Mouse (Mus musculus) kidney, embryonic 16.5 days (tissue): Measurements from ENCODE around the gene Wdr47. TPM values are rescaled to one million over a fixed set of nuclear protein-coding genes. Genes with fewer than 3 reads are reported as not detected.
A peak's percentile ranks its signal among the peaks of the same experiment; 100 is the strongest.

Source experiments
- ATAC-seq: fragments of 200-750 bp; cut with Nextera tagmentation; 2 replicates; pipeline ENCODE4 v1.8.0; 2017; ENCODE audit warnings: moderate TSS enrichment; ENCODE audit not compliant: low FRiP score, low TSS enrichment
- H3K27ac ChIP-seq: fragments of 300-500 bp; sonication (generic); 2 replicates; pipeline ENCODE4 v1.5.1; 2014; ENCODE audit warnings: low read length
- H3K27me3 ChIP-seq: fragments of 300-500 bp; sonication (generic); 2 replicates; pipeline ENCODE4 v1.6.1; 2014; ENCODE audit warnings: low read length, control low read depth, mixed read lengths; ENCODE audit not compliant: insufficient read depth
- H3K36me3 ChIP-seq: fragments of 300-500 bp; sonication (generic); 2 replicates; pipeline ENCODE4 v1.6.1; 2014; ENCODE audit warnings: low read length, control low read depth, mixed read lengths; ENCODE audit not compliant: insufficient read depth
- H3K4me1 ChIP-seq: fragments of 300-500 bp; sonication (generic); 2 replicates; pipeline ENCODE4 v1.6.1; 2014; ENCODE audit warnings: low read length, control low read depth, mixed read lengths; ENCODE audit not compliant: insufficient read depth
- H3K4me2 ChIP-seq: fragments of 300-500 bp; sonication (generic); replicated peaks from 2 replicates; pipeline ENCODE4 v1.6.1; 2014; ENCODE audit warnings: low read depth, low read length
- H3K4me3 ChIP-seq: fragments of 300-500 bp; sonication (generic); 2 replicates; pipeline ENCODE4 v1.5.1; 2014; ENCODE audit warnings: mild to moderate bottlenecking, low read length
- H3K9ac ChIP-seq: fragments of 300-500 bp; sonication (generic); replicated peaks from 2 replicates; pipeline ENCODE4 v1.6.1; 2014; ENCODE audit warnings: low read length
- H3K9me3 ChIP-seq: fragments of 300-500 bp; sonication (generic); 2 replicates; pipeline ENCODE4 v1.6.1; 2016; ENCODE audit warnings: low read length, control low read depth
- WGBS: fragments of 180-500 bp; shearing (Covaris S2); extraction: QIAGEN DNeasy Blood & Tissue Kit; methylation state at CpG from one replicate; pipeline ENCODE4 v1.1.7; 2014; 5-methylcytosine and 5-hydroxymethylcytosine counted together
- polyA plus RNA-seq: library from polyadenylated mRNA; unstranded; fragments of >200 nt; fragmentation: Nextera tagmentation; extraction: Ambion mirVana; gene quantifications from 2 replicates; pipeline ENCODE4 v1.2.1, GENCODE M21; 2015

The Wdr47 gene
- 8.9 and 10.6 TPM in 2 replicates for polyA plus RNA-seq

- H3K4me1 ChIP-seq, result peaks cover 8% of the 10 kb centered on the region
- peak within 1 kb of the TSS; percentile 75 for H3K27ac ChIP-seq
- no peaks in the 10 kb centered on the region for H3K9me3 ChIP-seq
- WGBS, result 5% methylated on average over 43 of the region's 44 CpGs
- H3K27me3 ChIP-seq, result no peaks in the 10 kb centered on the region
- no peaks in the 10 kb centered on the region for H3K36me3 ChIP-seq
- H3K9ac ChIP-seq, result peak within 1 kb of the TSS; percentile 78
- peak; percentile 100 for ATAC-seq
- H3K4me2 ChIP-seq, result peak within 1 kb of the TSS; percentile 99
- peak within 1 kb of the TSS; percentile 99 for H3K4me3 ChIP-seq
Observed at GRCm38 (mm10) chr3:108590786-108591529, at the start of gene Wdr47. Wdr47 (plus strand) TSS chr3:108591279.

- 74% methylated on average over 11 of the region's 11 CpGs for WGBS
- no peaks in the 10 kb centered on the region for H3K36me3 ChIP-seq
- peaks cover 4% of the 10 kb centered on the region; the same call in 1 of the 2 replicates for H3K4me1 ChIP-seq
- no peak overlapping the region for H3K4me3 ChIP-seq
- no peak overlapping the region for H3K27ac ChIP-seq
- no peak overlapping the region for H3K4me2 ChIP-seq
- ATAC-seq, result no peak
- no peaks in the 10 kb centered on the region for H3K9me3 ChIP-seq
- H3K9ac ChIP-seq, result no peak overlapping the region
- no peaks in the 10 kb centered on the region for H3K27me3 ChIP-seq
Observed at GRCm38 (mm10) chr3:108542299-108542698, 48.8 kb upstream of the Wdr47 start.

- Histone ChIP-seq H3K4me2 (peak overlapping the region; percentile 75), H3K36me3 (peaks cover 20% of the 10 kb centered on the region), H3K9me3 (no peaks in the 10 kb centered on the region), H3K27ac (peak overlapping the region; percentile 81), H3K9ac (peak overlapping the region; percentile 94), H3K4me3 (peak overlapping the region; percentile 76), H3K4me1 (peaks cover 3% of the 10 kb centered on the region; the same call in 1 of the 2 replicates), H3K27me3 (no peaks in the 10 kb centered on the region)
- WGBS, result under 1% methylated on average over 42 of the region's 42 CpGs
- ATAC-seq, result peak; percentile 71
Observed at GRCm38 (mm10) chr3:108554111-108554561, 36.9 kb upstream of the Wdr47 start.

GRCm38 (mm10) chr3:108554587-108555312, 36.3 kb upstream of the Wdr47 start:
- Histone ChIP-seq H3K4me3 (peak overlapping the region; percentile 76), H3K9me3 (no peaks in the 10 kb centered on the region), H3K4me2 (peak overlapping the region; percentile 75), H3K4me1 (peaks cover 3% of the 10 kb centered on the region; the same call in 1 of the 2 replicates), H3K36me3 (peaks cover 22% of the 10 kb centered on the region), H3K27me3 (no peaks in the 10 kb centered on the region), H3K9ac (peak overlapping the region; percentile 94), H3K27ac (peak overlapping the region; percentile 81)
- peak; percentile 98 for ATAC-seq
- WGBS, result 19% methylated on average over 20 of the region's 22 CpGs

- H3K4me3 ChIP-seq, result no peak overlapping the region
- peaks cover 15% of the 10 kb centered on the region for H3K4me1 ChIP-seq
- H3K27me3 ChIP-seq, result no peaks in the 10 kb centered on the region
- no peak for ATAC-seq
- 95% methylated on average over 4 of the region's 4 CpGs for WGBS
- no peak overlapping the region for H3K27ac ChIP-seq
- no peak overlapping the region for H3K4me2 ChIP-seq
- peaks cover 27% of the 10 kb centered on the region for H3K36me3 ChIP-seq
- no peak overlapping the region for H3K9ac ChIP-seq
- H3K9me3 ChIP-seq, result no peaks in the 10 kb centered on the region
Observed at GRCm38 (mm10) chr3:108557888-108558287, 33.2 kb upstream of the Wdr47 start.

GRCm38 (mm10) chr3:108562133-108562730, 28.8 kb upstream of the Wdr47 start, which contains the start of gene Tmem167b:
Tmem167b (minus strand) TSS chr3:108562466.
- Histone ChIP-seq H3K9me3 (no peaks in the 10 kb centered on the region), H3K4me3 (peak within 1 kb of the TSS; percentile 93), H3K4me2 (peak within 1 kb of the TSS; percentile 88), H3K36me3 (peaks cover 23% of the 10 kb centered on the region), H3K9ac (peak within 1 kb of the TSS; percentile 89), H3K27me3 (no peaks in the 10 kb centered on the region), H3K4me1 (peaks cover 16% of the 10 kb centered on the region), H3K27ac (peak within 1 kb of the TSS; percentile 94)
- under 1% methylated on average over 45 of the region's 45 CpGs for WGBS
- ATAC-seq, result peak; percentile 97

- peak; percentile 75 for ATAC-seq
- Histone ChIP-seq H3K9ac (peak overlapping the region; percentile 89), H3K4me2 (peak overlapping the region; percentile 88), H3K36me3 (peaks cover 20% of the 10 kb centered on the region), H3K27ac (peak overlapping the region; percentile 94), H3K4me3 (peak overlapping the region; percentile 93), H3K9me3 (no peaks in the 10 kb centered on the region), H3K27me3 (no peaks in the 10 kb centered on the region), H3K4me1 (peaks cover 16% of the 10 kb centered on the region)
- WGBS, result 6% methylated on average over 15 of the region's 15 CpGs
Observed at GRCm38 (mm10) chr3:108562777-108563271, 28.3 kb upstream of the Wdr47 start.

GRCm38 (mm10) chr3:108563309-108563708, 27.8 kb upstream of the Wdr47 start:
- no peaks in the 10 kb centered on the region for H3K27me3 ChIP-seq
- peak; percentile 14; the same call in 1 of the 2 replicates for ATAC-seq

More at GRCm38 (mm10) chr3:108563309-108563708, 27.8 kb upstream of the Wdr47 start:
- H3K4me2 ChIP-seq, result peak overlapping the region; percentile 88
- peak overlapping the region; percentile 89 for H3K9ac ChIP-seq
- no peaks in the 10 kb centered on the region for H3K9me3 ChIP-seq
- peak overlapping the region; percentile 94 for H3K27ac ChIP-seq
- WGBS, result 2% methylated on average over 4 of the region's 4 CpGs
- peak overlapping the region; percentile 93 for H3K4me3 ChIP-seq
- peaks cover 15% of the 10 kb centered on the region for H3K36me3 ChIP-seq
- H3K4me1 ChIP-seq, result peaks cover 16% of the 10 kb centered on the region
